Mouse (Mus musculus) T-helper 17 cell (primary cell): ENCODE measurements around the gene Rnf150.

Experiments
- in situ Hi-C, 2 experiments: fragments of 300-600 bp; cut with MboI, MseI; formaldehyde crosslinking; loops; 1 replicate in 1 of 2; 2 replicates in 1 of 2; pipeline ENCODE4 v1.15.1; 2025; ENCODE audit warnings: high pct_unique_total_duplicates in 2 of 2

Gene Rnf150

DNA sequence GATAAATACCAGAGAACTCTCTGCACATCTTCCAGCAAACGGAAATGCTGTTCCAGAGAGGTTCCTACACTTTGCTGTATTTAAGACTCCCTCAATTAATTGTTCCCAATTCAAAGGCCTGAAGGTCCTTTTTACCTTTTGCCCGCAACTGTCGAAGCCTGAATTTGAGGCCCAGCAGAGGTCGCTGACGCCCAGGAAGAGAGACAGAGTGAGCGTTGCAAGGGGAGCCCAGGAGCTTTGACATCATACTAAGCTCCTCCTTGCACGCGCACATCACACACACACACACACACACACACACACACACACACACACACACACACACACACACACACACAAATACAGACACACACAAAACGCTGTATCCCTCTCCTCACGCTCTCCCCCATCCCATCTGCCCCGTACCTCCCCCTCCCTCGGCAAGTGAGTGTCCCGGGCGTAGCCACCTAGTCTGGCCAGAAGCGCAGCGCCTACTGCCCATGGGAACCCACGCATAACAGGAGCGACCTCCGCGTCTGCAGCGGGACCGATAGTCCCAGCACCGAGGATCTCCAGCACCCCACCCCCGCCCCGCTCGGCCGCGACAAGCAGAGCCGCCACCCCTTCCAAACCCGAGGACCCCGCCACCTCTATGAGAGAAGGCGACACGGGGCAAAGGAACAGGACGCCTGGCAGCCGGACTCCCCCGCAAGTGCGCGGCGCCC lies at the start of gene Rnf150:
Gene Rnf150 (plus strand): TSS at position 316 of the 704 bp plus-strand sequence.
- in situ Hi-C loops: loop anchor here (5.0 kb wide), 1 partner anchor 224 kb away; no protein-coding TSS in a partner anchor

DNA sequence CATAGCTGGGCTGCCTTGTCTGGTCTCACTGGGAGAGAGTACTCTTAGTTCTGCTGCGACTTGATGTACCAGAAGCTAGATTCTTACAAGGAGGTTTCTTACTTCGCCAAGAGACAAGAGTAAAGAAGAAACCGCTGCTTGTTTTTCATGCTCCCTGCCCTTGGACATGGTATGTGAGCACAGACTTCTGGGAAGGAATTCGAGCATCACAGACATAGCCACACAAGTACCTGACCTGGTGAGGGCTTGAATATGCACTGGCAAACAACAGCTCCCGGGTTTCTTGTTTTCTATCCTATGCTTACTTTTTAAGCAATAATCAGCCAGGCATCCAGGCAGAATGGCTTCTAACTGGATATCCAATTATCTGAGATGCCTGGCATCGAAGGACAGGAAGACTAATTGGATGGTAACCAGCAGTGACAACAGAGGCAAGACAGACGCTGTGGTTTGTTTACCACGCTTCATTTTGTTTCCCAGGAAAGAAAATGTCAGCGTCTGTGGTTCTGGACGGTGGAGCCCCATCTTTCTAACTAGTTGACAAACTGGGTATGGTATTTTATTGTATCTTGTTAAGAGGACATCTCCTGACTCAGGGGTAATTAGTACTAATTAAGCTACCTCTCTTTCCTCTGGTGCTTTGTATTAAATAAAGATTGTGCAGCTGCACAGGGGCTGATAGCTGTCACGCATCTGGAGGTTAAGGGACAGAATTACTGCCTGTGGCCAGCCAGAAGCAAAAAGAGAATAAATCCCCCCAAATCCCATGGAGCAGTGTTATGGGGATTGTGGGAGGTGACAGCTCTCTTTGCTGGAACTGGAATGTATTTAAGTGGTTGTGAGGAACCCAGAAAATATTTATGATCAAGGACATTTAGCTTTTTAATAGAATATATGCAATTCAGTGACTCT lies 36.8 kb upstream of the Rnf150 start:
- in situ Hi-C loops: no loop called here

DNA sequence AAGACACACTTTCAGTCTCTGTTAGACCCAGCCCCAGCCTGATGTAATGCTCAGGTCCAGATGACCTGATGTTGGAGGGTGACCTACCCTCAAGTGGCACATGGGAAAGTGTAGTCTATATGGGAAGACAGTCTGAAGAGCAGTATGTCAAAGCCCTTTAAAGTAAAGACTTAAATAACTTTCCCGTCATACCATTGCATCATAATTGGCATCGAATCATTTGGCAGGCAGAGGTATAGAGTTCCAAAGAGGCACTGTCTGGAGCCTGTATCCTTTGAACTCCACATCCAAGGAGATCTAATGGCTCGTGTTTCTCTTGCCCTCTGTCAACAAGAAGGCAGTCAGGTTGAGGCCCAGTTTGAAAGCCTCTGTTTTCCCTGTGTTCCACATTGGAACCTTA lies 22.7 kb upstream of the Rnf150 start:
- in situ Hi-C loops: loop anchor here in 1 of 2 experiments (10.0 kb wide), 1 partner anchor 496 kb away; no protein-coding TSS in a partner anchor

DNA sequence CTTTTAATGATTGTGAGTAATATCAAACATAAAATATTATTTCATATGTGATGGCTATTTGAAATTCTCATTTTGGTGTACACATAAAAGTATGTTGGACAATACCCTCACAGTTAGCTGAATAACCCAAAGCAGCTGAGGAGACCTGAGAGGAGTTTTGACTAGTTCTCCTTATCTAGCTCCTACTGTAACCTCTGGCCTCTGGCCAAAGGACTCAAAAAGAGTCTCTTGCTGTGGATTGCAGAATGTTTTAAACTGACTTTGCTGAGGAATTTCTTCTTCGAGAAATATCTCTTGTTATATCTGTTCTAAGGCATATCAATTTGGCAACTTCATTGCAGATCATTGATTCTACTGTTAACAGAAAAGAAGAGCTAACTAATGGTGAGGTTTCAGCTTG lies 22.2 kb upstream of the Rnf150 start:
- in situ Hi-C loops: loop anchor here in 1 of 2 experiments (10.0 kb wide), 1 partner anchor 496 kb away; no protein-coding TSS in a partner anchor

DNA sequence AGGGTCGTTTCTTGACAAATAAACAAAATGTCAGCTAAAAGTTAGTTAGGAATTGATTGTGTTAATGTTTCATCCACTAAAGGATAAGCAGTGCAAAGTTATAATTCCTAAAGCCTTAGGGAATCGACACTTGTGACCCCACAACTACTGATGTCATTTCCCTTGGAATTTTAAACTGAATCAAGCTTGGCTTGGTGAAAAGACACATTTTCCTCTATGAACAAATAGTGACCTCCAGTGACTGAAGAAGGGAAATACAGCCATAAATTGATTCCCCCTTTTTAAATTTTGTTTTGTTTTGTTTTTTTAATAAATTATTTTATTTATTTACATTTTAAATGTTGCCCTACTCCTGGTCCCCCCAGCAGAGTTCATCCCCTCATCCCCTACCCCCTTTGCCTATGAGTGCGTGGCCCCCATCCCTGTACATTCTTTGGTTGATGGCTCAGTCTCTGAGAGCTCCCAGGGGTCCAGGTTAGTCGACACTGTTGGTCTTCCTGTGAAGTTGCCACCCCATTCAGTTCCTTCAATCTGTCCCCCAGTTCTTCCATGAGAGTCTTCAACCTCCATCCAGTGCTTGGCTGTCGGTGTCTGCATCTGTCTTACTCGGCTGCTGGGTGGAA lies 21.5 kb upstream of the Rnf150 start:
- in situ Hi-C loops: loop anchor here in 1 of 2 experiments (10.0 kb wide), 1 partner anchor 497 kb away; no protein-coding TSS in a partner anchor

DNA sequence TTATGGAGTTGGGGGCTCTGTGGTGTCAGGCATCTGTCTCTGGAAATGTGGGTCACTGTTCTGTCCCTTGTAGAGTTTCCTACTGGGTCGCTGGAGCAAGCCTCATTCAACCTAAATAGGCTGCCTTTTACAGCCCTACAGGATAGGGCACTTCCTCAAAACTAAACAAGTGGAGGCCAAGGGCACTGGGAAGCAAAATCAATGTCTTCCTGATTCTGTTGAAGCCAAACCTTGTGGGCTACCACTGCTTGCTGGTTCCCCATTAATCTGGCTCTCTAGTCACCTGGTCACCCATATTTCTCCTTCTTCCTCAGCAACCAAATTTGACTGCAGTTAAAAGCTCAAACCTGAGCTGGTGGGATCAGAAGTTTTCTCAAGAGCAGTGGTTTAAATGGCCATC lies 19.5 kb upstream of the Rnf150 start:
- in situ Hi-C loops: loop anchor here in 1 of 2 experiments (10.0 kb wide), 1 partner anchor 499 kb away; no protein-coding TSS in a partner anchor

DNA sequence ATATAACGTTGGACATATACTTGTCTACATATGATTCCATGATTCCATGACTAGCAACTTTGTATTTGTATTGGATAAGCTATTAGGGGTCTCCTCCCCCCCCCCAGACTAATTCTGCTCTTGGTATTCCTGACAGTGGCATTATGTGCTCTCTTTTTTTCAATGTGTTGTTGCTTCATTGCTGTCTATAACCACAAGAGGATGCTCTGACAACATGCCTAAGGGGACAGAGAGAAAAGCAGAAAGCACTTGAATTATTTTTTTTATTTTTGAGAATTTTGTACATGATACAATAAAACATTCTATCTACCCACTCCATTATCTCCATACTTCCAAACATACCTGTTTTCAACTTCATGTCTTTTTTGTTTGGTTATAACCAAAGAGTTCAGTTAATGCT lies 18.7 kb upstream of the Rnf150 start:
- in situ Hi-C loops: loop anchor here in 1 of 2 experiments (10.0 kb wide), 1 partner anchor 500 kb away; no protein-coding TSS in a partner anchor

DNA sequence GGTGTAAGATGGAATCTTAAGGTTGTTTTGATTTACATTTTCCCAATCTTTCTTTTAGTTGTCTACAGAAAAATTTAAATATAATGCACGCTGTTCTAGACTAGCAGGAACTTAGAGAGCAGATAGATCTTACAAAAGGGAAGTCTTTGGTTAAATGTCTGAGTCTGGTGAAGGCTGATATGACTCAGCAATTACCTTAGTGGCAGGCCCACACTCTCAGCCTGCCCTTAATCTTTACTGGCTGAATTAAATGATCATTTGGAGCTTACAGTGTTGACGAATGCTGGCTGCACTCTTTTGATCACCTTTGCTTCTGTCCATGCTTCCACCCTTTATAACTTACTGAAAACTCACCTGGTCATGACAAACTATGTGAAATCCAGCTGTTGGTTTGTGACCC lies 17.1 kb upstream of the Rnf150 start:
- in situ Hi-C loops: loop anchor here in 1 of 2 experiments (10.0 kb wide), 1 partner anchor 501 kb away; no protein-coding TSS in a partner anchor

DNA sequence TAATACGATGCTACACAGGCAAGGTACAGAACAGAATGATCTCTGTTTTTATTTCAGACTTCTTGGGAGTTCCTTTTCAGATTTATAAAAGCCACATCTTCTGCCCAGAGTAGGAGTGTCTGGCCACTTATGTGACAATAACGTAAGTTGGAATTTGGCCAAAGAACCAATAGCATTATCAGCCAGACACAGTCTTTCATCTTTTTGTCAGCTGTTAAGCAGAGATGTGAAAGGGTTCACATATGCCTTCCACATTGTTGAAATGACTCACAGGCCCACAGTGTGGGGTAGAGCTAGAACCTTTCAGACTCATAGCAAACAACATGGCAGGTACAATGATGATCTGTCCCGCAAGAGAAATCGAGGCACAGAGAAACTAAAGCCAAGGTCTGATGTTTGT lies 16.4 kb upstream of the Rnf150 start:
- in situ Hi-C loops: loop anchor here in 1 of 2 experiments (10.0 kb wide), 1 partner anchor 502 kb away; no protein-coding TSS in a partner anchor

DNA sequence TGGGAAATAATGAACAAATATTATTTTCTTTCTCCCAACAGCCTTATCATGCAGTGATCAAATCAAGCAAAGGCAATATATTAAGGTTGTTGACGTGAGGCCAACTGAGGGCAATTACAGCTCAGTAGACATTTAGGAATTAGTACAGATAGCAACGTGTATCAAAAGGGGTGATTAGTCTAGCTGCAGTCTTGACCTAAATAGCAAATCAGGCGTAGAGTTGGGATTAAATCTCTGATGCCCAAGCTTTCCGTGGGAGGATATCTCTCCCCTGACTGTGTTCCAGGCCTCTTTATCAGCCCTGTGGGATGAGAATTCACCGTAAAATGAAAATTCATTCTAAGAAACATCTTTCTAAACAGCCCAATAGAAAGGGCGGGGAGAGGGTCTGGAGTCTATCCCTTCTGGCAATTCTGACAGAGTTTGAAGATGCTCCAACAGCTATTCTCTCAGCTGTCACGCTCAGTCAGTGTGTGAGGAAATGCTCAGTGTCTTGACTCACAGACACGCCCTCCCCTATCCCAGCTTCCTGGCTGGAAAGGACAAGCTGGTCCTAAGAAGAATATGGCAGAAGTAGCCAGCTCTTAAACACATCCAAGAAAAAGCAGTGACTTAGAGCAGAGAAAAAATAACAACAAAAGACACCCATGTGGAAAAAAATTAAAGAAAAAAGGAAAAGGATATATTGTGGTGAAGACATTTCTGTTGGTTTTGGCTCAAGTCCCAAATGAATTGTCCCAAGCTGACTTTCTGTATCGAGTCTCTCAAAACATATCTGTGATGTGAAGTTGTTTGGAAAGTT lies 4.4 kb upstream of the Rnf150 start:
- in situ Hi-C loops: no loop called here

DNA sequence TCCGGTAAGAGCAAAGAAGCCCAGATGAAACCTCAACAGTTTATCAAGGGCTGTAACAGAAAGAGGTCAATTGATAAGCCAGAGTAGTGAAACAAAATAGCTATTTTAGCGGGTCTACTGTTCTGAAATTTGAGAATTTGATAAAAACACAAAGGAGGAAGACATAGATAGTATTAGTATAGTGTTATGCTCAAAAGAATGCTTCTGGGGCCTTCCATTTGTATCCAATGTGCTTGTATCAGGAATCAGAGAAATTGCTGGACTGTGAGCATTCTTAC lies 3.9 kb upstream of the Rnf150 start:
- in situ Hi-C loops: no loop called here

DNA sequence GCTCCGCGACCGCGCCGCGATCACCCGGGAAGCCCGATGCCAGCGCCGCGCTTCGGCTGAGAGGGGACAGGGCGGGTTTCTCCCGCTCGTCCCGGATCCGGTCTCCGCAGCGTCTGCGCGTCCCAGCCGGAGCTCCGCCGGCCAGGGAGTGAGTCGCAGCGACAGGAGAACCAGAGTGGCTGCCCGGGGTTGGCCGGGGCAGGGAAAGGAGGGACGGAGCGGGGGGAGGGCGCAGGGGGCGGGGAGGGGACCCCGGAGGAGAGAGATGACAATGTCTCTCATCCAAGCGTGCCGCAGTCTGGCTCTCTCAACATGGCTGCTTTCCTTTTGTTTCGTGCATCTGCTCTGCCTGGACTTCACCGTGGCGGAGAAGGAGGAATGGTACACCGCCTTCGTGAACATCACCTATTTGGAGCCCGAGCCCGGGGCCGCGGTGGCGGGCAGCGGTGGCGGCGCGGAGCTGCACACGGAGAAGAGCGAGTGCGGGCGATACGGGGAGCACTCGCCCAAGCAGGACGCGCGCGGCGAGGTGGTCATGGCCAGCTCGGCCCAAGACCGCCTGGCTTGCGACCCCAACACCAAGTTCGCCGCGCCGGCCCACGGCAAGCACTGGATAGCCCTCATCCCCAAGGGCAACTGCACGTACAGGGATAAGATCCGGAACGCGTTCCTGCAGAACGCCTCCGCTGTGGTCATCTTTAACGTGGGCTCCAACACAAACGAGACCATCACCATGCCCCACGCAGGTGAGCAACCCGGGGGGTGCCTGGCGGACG lies 777 bp downstream of the Rnf150 start:
- in situ Hi-C loops: loop anchor here (5.0 kb wide), 1 partner anchor 223 kb away; no protein-coding TSS in a partner anchor

DNA sequence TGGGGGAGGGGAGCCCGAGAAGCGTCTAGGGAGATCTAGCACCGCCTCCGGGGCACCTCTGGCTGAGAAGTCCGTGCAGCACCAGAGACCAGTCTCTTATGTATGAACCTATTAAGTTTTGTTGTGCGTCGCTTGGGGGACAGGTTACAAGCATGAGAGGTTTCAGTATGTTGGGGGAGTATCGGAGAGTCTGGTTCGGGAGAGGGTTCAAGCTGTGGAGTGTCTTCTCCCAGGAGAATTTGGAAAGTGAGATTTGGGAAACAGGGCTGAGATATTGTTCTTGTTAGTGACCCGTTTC lies 1.3 kb downstream of the Rnf150 start:
- in situ Hi-C loops: loop anchor here (5.0 kb wide), 1 partner anchor 223 kb away; no protein-coding TSS in a partner anchor

DNA sequence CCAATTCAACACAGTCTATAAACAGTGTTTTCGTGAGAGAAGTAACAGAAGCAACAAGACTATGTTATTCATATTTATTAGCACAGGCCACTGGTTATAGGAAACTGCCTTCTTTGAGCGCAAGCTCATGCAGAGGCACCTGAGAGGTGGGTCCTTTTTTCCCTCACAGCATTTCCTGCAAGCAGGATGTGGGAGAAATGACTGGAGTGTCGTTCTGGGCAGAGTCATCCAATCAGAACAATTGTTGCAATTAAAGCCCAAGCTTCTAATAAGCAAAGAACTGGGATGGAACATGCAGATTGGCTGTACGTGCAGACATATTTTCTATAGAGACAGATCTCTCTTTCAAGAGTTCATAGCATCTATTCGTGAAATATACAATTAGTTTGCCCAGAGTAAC lies 2.1 kb downstream of the Rnf150 start:
- in situ Hi-C loops: no loop called here

DNA sequence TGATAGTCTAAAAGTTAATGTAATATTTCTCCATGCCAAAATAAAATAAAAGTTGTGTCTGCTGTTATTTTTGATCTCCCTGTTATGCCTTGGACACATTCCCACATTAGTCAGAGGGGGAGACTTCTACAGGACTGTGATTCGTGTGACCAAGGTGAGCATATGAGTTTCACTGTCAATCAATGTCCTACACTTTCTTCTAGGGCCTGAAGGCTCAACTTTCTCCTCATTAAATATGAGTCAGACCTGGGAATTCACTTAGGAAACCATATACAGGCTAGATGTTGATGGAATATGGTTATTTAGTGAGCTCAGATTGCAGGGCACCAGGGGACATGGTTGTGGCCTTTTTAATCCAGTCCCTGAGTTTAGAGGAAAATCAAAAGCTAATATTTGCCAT lies 3.1 kb downstream of the Rnf150 start:
- in situ Hi-C loops: no loop called here

DNA sequence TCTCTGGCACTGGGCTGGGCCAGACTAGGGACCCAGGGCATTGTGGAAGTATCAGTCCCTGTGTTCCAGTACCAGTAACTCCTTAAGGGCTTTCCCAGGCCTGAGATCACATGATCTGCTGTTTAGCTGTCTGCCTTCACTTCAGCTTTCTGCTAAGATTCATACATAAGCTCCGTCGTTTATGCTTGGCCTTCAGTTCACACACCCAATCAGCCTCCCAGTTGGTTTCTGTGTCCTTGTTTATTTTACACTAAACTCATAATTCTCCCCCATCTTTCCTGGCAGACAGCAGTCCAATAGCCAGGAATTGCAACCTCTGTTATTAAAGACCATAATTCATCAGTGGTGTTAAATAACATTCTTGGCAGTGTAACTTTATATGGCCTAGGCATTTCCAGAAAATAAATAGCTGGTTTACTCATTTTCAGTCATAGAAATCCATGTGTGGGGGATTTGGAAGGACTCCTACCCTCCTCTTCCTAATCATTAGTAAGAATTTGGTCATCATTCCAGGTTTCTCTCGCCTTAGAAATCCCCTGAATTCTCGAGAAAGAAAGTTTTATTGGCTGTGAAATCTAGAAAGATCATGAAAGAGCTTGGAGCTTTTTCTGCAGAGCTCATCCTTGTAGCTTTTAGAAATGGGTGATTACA lies 7.8 kb downstream of the Rnf150 start:
- in situ Hi-C loops: no loop called here

DNA sequence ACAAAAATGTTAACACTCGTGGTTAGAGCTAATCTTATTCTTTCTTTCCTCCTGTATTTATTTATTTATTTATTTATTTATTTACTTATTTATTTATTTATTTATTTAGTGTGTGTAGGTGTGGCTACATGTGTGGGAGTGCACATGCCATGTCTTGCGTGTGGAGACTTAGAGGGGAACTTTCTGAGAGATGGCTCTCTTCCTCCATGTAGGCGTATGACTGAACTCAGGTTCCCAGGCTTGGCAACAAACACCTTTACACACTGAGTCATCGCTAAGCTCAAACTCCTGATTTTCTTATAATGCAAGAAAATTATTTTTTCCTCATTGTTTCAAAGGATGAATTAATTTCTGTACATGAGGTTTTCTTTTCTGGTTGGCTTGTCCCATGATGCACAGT lies 8.8 kb downstream of the Rnf150 start:
- in situ Hi-C loops: no loop called here

DNA sequence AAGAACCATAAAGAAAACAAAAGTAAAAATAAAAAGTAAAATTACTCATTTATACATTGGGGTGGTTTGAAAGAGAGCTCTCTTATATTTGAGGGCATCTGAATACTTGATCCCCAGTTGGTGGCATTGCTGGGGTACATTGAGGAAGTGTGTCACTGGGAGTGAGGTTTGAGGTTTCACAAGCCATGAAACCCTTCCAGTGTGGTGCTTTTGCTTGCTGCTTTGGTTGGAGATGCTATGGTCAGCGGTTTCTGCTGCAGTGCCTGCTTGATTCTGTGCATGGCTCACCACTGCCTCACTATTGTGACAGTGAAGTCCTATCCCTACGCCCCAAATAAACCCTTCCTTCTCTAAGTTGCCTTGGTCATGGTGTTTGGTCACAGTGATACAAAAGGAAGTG lies 10.9 kb downstream of the Rnf150 start:
- in situ Hi-C loops: no loop called here

DNA sequence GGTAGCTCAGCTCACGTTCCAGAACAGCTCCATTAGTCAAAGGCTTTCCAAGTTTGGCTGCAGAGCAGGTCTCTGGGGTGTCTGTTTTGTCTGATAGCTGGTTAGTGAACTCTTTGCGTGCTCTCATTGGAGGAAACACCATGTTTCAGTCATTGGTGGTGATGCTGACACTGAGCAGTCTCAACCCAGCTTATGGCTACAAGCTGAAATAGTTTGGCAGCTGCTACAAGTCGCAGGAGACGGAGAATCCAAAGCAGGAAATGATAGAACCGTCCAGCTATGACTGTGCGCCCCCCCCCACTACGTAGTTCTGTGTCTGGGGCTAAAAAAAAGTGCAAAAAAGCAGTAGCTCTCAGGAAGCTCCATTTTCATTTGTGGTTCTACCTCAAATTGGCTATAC lies 12.0 kb downstream of the Rnf150 start:
- in situ Hi-C loops: no loop called here

DNA sequence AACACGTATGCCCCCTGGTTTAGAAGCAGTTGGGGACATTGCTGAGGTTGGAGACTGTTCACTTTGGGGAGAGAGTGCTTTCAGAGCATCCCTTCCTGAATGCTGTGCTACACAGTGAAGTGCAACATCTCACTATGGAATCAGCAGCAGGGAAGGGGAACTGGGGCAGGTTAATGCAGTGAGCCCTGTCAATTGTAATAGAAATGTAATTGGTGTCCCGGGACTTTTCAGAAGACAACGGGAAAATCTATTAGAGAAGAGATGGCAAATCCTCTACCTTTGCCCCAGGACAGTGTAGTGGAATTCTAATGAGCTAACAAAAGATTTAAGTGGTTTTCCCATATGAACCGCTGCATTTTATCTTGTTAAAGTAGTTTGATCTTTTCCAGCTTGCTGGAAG lies 21.3 kb downstream of the Rnf150 start:
- in situ Hi-C loops: no loop called here
